Mouse (Mus musculus) limb, embryonic 14.5 days (tissue): ENCODE measurements at regions not wholly inside any gene's neighbourhood (a gene's known extent, or its start where the extent isn't known, plus 50 kb on each side); places are given as distances from the start of the nearest gene placed in this dataset.
A peak's percentile ranks its signal among the peaks of the same experiment; 100 is the strongest.

Source experiments
- ATAC-seq: fragments of 200-750 bp; cut with Nextera tagmentation; 2 replicates; pipeline ENCODE4 v1.8.0; 2017; ENCODE audit warnings: low read depth, moderate number of reproducible peaks, moderate TSS enrichment; ENCODE audit not compliant: low FRiP score
- DNase-seq: peaks from one replicate; pipeline ENCODE4 v3.0.0-alpha.2; 2015; ENCODE audit warnings: low spot score
- H3K27ac ChIP-seq: fragments of 300-500 bp; sonication (generic); replicated peaks from 2 replicates; pipeline ENCODE4 v1.5.1; 2014; ENCODE audit warnings: low read depth, mild to moderate bottlenecking, low read length, moderate library complexity, mixed read lengths
- H3K27me3 ChIP-seq: fragments of 300-500 bp; sonication (generic); 2 replicates; pipeline ENCODE4 v1.6.1; 2014; ENCODE audit warnings: low read length, mixed read lengths; ENCODE audit not compliant: control insufficient read depth, insufficient read depth
- H3K36me3 ChIP-seq: fragments of 300-500 bp; sonication (generic); 2 replicates; pipeline ENCODE4 v1.6.1; 2014; ENCODE audit warnings: mild to moderate bottlenecking, low read length, moderate library complexity, mixed read lengths; ENCODE audit not compliant: control insufficient read depth, insufficient read depth
- H3K4me1 ChIP-seq: fragments of 300-500 bp; sonication (generic); 2 replicates; pipeline ENCODE4 v1.6.1; 2014; ENCODE audit warnings: antibody characterized with exemption, low read length, mixed read lengths; ENCODE audit not compliant: control insufficient read depth, insufficient read depth
- H3K4me2 ChIP-seq: fragments of 300-500 bp; sonication (generic); replicated peaks from 2 replicates; pipeline ENCODE4 v1.6.1; 2014; ENCODE audit warnings: low read depth, mild to moderate bottlenecking, low read length, moderate library complexity; ENCODE audit not compliant: severe bottlenecking
- H3K4me3 ChIP-seq: fragments of 300-500 bp; sonication (generic); replicated peaks from 2 replicates; pipeline ENCODE4 v1.5.1; 2014; ENCODE audit warnings: low read length
- H3K9ac ChIP-seq: fragments of 300-500 bp; sonication (generic); 2 replicates; pipeline ENCODE4 v1.6.1; 2014; ENCODE audit warnings: mild to moderate bottlenecking, low read depth, low read length, moderate library complexity; ENCODE audit not compliant: severe bottlenecking
- H3K9me3 ChIP-seq: fragments of 300-500 bp; sonication (generic); 2 replicates; pipeline ENCODE4 v1.6.1; 2016; ENCODE audit warnings: low read length; ENCODE audit not compliant: control insufficient read depth
- POLR2A ChIP-seq: fragments of 200-500 bp; IDR thresholded peaks from 2 replicates; pipeline ENCODE4 v1.8.0; 2012; ENCODE audit warnings: inconsistent platforms, mild to moderate bottlenecking, moderate library complexity, borderline replicate concordance; ENCODE audit not compliant: insufficient read depth, insufficient read length; ENCODE audit errors: extremely low read depth
- WGBS: fragments of 180-500 bp; shearing (Covaris S2); extraction: QIAGEN DNeasy Blood & Tissue Kit; methylation state at CpG from one replicate; pipeline ENCODE4 v1.1.7; 2014; 5-methylcytosine and 5-hydroxymethylcytosine counted together

GRCm38 (mm10) chr1:152168284-152168683, 78.4 kb upstream of the 1700025G04Rik start:
- no peaks in the 10 kb centered on the region for H3K27me3 ChIP-seq
- no peak overlapping the region for H3K9ac ChIP-seq
- H3K27ac ChIP-seq = no peak overlapping the region
- no peaks in the 10 kb centered on the region for H3K9me3 ChIP-seq
- no peak for TF ChIP-seq POLR2A
- H3K4me3 ChIP-seq = no peak overlapping the region
- ATAC-seq (no peak), DNase-seq (no peak)
- 67% methylated on average over 4 of the region's 4 CpGs for WGBS
- no peaks in the 10 kb centered on the region for H3K36me3 ChIP-seq
- H3K4me1 ChIP-seq = peaks cover 7% of the 10 kb centered on the region
- no peak overlapping the region for H3K4me2 ChIP-seq

GRCm38 (mm10) chr1:152167716-152168115, 77.8 kb upstream of the 1700025G04Rik start:
- no peak overlapping the region for H3K27ac ChIP-seq
- ATAC-seq = no peak
- H3K4me1 ChIP-seq = peaks cover 7% of the 10 kb centered on the region
- no peak overlapping the region for H3K9ac ChIP-seq
- H3K4me2 ChIP-seq = no peak overlapping the region
- no peaks in the 10 kb centered on the region for H3K9me3 ChIP-seq
- DNase-seq = no peak
- no peak for TF ChIP-seq POLR2A
- H3K36me3 ChIP-seq = no peaks in the 10 kb centered on the region
- WGBS = 90% methylated on average over 5 of the region's 5 CpGs
- no peak overlapping the region for H3K4me3 ChIP-seq
- H3K27me3 ChIP-seq = no peaks in the 10 kb centered on the region

GRCm38 (mm10) chr1:152165490-152165905, 75.6 kb upstream of the 1700025G04Rik start:
- ATAC-seq (no peak), DNase-seq (no peak)
- 58% methylated on average over 5 of the region's 5 CpGs for WGBS
- Histone ChIP-seq H3K4me2 (no peak overlapping the region), H3K27me3 (no peaks in the 10 kb centered on the region), H3K36me3 (no peaks in the 10 kb centered on the region), H3K27ac (0 out of 2 replicates have a peak overlapping the region, but pooled peaks have one; percentile 5), H3K4me1 (peaks cover 7% of the 10 kb centered on the region; the same call in 1 of the 2 replicates), H3K9ac (no peak overlapping the region), H3K9me3 (no peaks in the 10 kb centered on the region), H3K4me3 (no peak overlapping the region)
- no peak for TF ChIP-seq POLR2A

GRCm38 (mm10) chr1:152164843-152165489, 75.0 kb upstream of the 1700025G04Rik start:
- no peaks in the 10 kb centered on the region for H3K36me3 ChIP-seq
- H3K9ac ChIP-seq = no peak overlapping the region
- no peaks in the 10 kb centered on the region for H3K9me3 ChIP-seq
- peaks cover 7% of the 10 kb centered on the region; the same call in 1 of the 2 replicates for H3K4me1 ChIP-seq
- no peak for TF ChIP-seq POLR2A
- 56% methylated on average over 12 of the region's 12 CpGs for WGBS
- no peak for ATAC-seq
- no peak overlapping the region for H3K4me3 ChIP-seq
- peak; percentile 11 for DNase-seq
- no peaks in the 10 kb centered on the region for H3K27me3 ChIP-seq
- 0 out of 2 replicates have a peak overlapping the region, but pooled peaks have one; percentile 5 for H3K27ac ChIP-seq
- H3K4me2 ChIP-seq = no peak overlapping the region

DNA sequence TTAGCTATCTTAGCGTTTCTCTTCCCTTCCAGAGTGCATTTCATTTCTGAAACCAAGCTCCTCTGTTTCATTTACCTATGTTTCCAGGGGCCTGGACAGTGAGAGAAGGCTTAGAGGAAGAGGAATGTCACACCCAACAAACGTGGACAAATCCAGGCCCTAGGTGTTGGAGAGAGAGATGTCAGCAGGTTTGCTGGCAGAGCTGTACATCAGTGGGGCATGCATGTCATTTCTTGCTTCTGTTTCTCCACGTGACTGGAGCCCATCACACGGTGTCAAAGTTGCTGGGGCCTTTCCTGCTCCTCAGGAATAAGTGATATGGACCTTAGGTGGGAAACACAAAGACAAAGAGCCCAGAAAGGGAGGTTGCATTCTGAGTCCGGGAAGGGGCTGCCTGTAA, 74.3 kb upstream of the 1700025G04Rik start:
- peaks cover 7% of the 10 kb centered on the region; the same call in 1 of the 2 replicates for H3K4me1 ChIP-seq
- no peak overlapping the region for H3K9ac ChIP-seq
- ATAC-seq (no peak), DNase-seq (no peak)
- no peaks in the 10 kb centered on the region for H3K36me3 ChIP-seq
- no peak overlapping the region for H3K4me2 ChIP-seq
- no peak for TF ChIP-seq POLR2A
- H3K9me3 ChIP-seq = no peaks in the 10 kb centered on the region
- H3K4me3 ChIP-seq = no peak overlapping the region
- H3K27ac ChIP-seq = no peak overlapping the region
- WGBS = 74% methylated on average over 5 of the region's 5 CpGs
- H3K27me3 ChIP-seq = no peaks in the 10 kb centered on the region

DNA sequence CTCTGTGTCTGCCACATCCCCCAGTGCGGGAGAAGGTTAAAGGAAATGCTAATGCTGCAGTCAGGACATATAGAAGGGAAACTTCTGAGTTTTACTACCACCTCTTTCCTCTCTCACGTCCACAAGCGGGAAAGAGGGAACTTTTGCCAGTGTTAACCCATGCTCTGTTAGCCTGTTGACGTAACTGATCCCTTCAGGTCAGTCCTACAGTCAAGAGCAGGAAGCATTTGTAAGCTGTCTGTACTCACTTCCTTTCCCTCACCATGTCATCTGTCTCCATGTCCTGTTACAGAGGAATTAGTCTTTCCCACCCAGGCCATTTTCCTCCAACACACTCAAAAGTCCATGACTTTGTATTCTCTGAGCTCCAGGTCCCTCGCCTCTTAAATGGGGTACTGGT, 62.5 kb upstream of the 1700025G04Rik start:
- WGBS = 64% methylated on average over 5 of the region's 5 CpGs
- Histone ChIP-seq H3K27ac (no peak overlapping the region), H3K9ac (no peak overlapping the region), H3K4me1 (no peaks in the 10 kb centered on the region), H3K4me2 (no peak overlapping the region), H3K27me3 (no peaks in the 10 kb centered on the region), H3K4me3 (no peak overlapping the region), H3K9me3 (no peaks in the 10 kb centered on the region), H3K36me3 (no peaks in the 10 kb centered on the region)
- DNase-seq (no peak), ATAC-seq (no peak)
- TF ChIP-seq POLR2A = no peak
